Mouse (Mus musculus): ENCODE measurements around the gene Epha2.

DNA sequence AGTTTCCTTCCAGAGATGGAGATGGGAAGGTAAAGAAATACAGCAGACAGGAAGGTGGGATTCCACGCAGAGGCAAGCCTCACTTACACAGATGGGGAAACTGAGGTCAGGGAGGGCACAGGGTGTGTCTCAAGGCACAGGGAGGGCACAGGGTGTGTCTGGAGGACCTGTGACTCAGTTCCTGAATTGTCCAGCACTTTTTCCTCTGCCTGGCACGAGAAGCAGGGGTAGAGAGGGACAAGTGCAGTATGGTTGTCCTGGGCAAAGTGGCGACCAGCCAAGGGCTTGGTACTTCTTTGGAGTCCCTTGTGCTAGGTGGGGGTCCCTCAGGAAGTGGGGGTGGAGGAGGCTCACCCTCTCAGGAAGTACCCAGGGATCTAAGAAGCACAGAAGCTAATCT is 19.0 kb upstream of the Epha2 start:
- no peak for TF ChIP-seq CTCF (IDR thresholded peaks at IDR 0.05; ENCODE audit: low read depth)
- TF ChIP-seq EP300 (optimal IDR thresholded peaks at IDR 0.05) = no peak

Measured in stomach, postnatal 0 days (tissue).